In the genomic region with DNA sequence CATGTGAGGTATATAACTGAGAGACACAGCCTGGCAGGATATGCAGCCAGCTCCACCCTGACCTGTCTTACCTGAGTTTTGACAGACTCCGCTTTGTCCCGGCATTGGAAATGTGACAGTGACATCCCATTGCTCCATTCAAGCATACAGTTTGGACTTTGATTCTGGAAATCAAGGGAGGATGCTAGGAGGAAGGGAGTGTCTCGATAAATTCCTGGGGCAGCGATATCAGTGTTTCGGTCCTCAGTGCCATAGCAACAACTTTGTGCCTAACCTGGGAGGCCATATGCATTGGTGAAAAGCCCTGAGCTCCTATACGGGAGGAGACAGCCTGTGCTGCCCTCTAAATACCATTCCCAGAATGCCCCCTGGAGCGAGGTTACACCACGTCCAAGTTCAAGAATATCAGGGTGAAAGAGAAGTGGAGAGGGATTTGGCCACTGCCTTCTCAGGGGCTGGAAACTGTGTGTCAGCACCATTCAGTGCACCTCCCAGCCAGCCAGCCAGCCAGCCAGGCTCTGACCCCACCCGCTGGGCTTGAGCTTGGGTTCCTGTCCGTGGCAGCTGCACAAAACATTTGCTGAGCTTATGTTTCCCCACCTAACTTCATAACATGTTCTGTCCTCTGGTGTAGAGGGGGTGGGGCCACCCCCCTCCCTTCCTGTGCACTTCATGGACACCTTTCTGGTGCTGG, we compare ENCODE assay signal across 8 mouse cellular contexts.
DNase-seq lines count a peak whose midpoint lies in the region; ATAC-seq and TF ChIP-seq lines count a peak whose summit lies in the region.

No protein-coding gene starts in this region.

- DNase-seq in adrenal gland, postnatal 14 days = peak; percentile 50
- DNase-seq in adrenal gland, adult 18-20 months (ENCODE audit: low spot score in 2 of 2) = no peak
- DNase-seq in limb, embryonic 11.5 days (ENCODE audit: low spot score) = no peak
- DNase-seq in right cerebral cortex, postnatal 10 days (ENCODE audit: low spot score in 2 of 2) = no peak
- DNase-seq in left cerebral cortex, adult 8-10 months (ENCODE audit: low spot score in 2 of 2) = no peak
- DNase-seq in right cerebral cortex, postnatal 25 days = no peak

- no peaks in the 10 kb centered on the region for H3K27me3 ChIP-seq in heart, embryonic 14.5 days (ENCODE audit: control insufficient read depth, insufficient read depth, low read length)
- no peaks in the 10 kb centered on the region for H3K27me3 ChIP-seq in limb, embryonic 11.5 days (ENCODE audit: control insufficient read depth, insufficient read depth, low read length)
- no peaks in the 10 kb centered on the region for H3K27me3 ChIP-seq in small intestine, adult 2 months (ENCODE audit: control insufficient read depth, insufficient read depth, low read length)

- no peak for TF ChIP-seq POLR2A in small intestine, adult 2 months (IDR thresholded peaks at IDR 0.05; ENCODE audit: low read depth, low read length)

- TF ChIP-seq CTCF in small intestine, adult 2 months (IDR thresholded peaks at IDR 0.05; ENCODE audit: extremely low read depth, insufficient read length, insufficient replicate concordance, low read depth, low read length) = no peak

- H3K27ac ChIP-seq in heart, embryonic 14.5 days (replicated peaks in 1 of 2; ENCODE audit: control insufficient read depth in 1 of 2, insufficient read depth in 1 of 2, low read depth in 2 of 2, low read length in 2 of 2) = peak overlapping the region; percentile 8 to 56; a peak in 3 of 4 replicates
- no peak overlapping the region for H3K27ac ChIP-seq in limb, embryonic 11.5 days (replicated peaks; ENCODE audit: low read depth, low read length)
- peak overlapping the region; percentile 96 for H3K27ac ChIP-seq in small intestine, adult 2 months (ENCODE audit: insufficient read depth, low read depth, low read length)

- peaks cover 37 to 55% of the 10 kb centered on the region in 2 experiments for H3K4me1 ChIP-seq in heart, embryonic 14.5 days (ENCODE audit: control insufficient read depth in 2 of 2, insufficient read depth in 2 of 2, low read length in 2 of 2)
- 0 out of 2 replicates have a peak, but pooled peaks cover 3% of the 10 kb centered on the region for H3K4me1 ChIP-seq in limb, embryonic 11.5 days (ENCODE audit: control insufficient read depth, insufficient read depth, low read length)
- H3K4me1 ChIP-seq in small intestine, adult 2 months (ENCODE audit: control insufficient read depth, insufficient read depth, insufficient read length, low read length) = peaks cover 52% of the 10 kb centered on the region

- H3K9ac ChIP-seq in heart, embryonic 14.5 days (ENCODE audit: low read length) = no peak overlapping the region
- H3K9ac ChIP-seq in limb, embryonic 11.5 days (ENCODE audit: low read length) = no peak overlapping the region

- WGBS in heart, embryonic 14.5 days = 52% methylated on average over 10 of the region's 10 CpGs
- 85% methylated on average over 10 of the region's 10 CpGs for WGBS in limb, embryonic 11.5 days
- 28% methylated on average over 10 of the region's 10 CpGs for WGBS in small intestine, adult 2 months

- no peak overlapping the region for H3K4me3 ChIP-seq in heart, embryonic 14.5 days (ENCODE audit: control insufficient read depth in 1 of 2, insufficient read depth in 1 of 2, low read depth in 1 of 2, low read length in 2 of 2)
- H3K4me3 ChIP-seq in limb, embryonic 11.5 days (ENCODE audit: low read depth, low read length) = no peak overlapping the region
- peak overlapping the region; percentile 21 for H3K4me3 ChIP-seq in small intestine, adult 2 months (ENCODE audit: low read depth, low read length)

- no peak overlapping the region for H3K4me2 ChIP-seq in heart, embryonic 14.5 days (ENCODE audit: low read length)
- no peak overlapping the region for H3K4me2 ChIP-seq in limb, embryonic 11.5 days (ENCODE audit: low read depth, severe bottlenecking)

- H3K9me3 ChIP-seq in heart, embryonic 14.5 days (ENCODE audit: control insufficient read depth, low read length) = no peaks in the 10 kb centered on the region
- H3K9me3 ChIP-seq in limb, embryonic 11.5 days (ENCODE audit: control insufficient read depth, low read length) = no peaks in the 10 kb centered on the region

- no peak for ATAC-seq in heart, embryonic 14.5 days (ENCODE audit: insufficient number of reproducible peaks, insufficient read depth, low FRiP score, low read depth)
- ATAC-seq in limb, embryonic 11.5 days (ENCODE audit: insufficient number of reproducible peaks, low FRiP score, low TSS enrichment, low read depth) = peak; percentile 29; the same call in 1 of the 2 replicates

- peaks cover 11% of the 10 kb centered on the region; the same call in 1 of the 2 replicates for H3K36me3 ChIP-seq in heart, embryonic 14.5 days (ENCODE audit: control insufficient read depth, insufficient read depth, low read length)
- no peaks in the 10 kb centered on the region for H3K36me3 ChIP-seq in limb, embryonic 11.5 days (ENCODE audit: control insufficient read depth, insufficient read depth, low read length)
- no peaks in the 10 kb centered on the region for H3K36me3 ChIP-seq in small intestine, adult 2 months (ENCODE audit: control insufficient read depth, insufficient read depth, low read length)
